ENCODE assay signal across 8 mouse cellular contexts in genomic region chr6:94284089-94284825, GRCm38 (mm10). TPM values are rescaled to one million over a fixed set of nuclear protein-coding genes. Genes with fewer than 3 reads are reported as not detected.
DNase-seq lines count a peak whose midpoint lies in the region; ATAC-seq and TF ChIP-seq lines count a peak whose summit lies in the region.

No protein-coding gene starts in this region.

- ATAC-seq in kidney, embryonic 15.5 days (replicated peaks; ENCODE audit: low FRiP score), result peak; percentile 63

- intact Hi-C loops in gastrocnemius, postnatal 14 days (cut with DNase I; ENCODE audit: low total_unique reads), result loop anchor here (10.0 kb wide), 1 partner anchor 199 kb away; no protein-coding TSS in a partner anchor

- peak overlapping the region; percentile 99 for H3K27ac ChIP-seq in kidney, embryonic 15.5 days
- peak overlapping the region; percentile 49; the same call in 1 of the 2 replicates for H3K27ac ChIP-seq in testis, adult 2 months (ENCODE audit: control insufficient read depth, insufficient read depth, low read depth, low read length)

- H3K4me3 ChIP-seq in kidney, embryonic 15.5 days (replicated peaks), result peak overlapping the region; percentile 86
- peak overlapping the region; percentile 95 for H3K4me3 ChIP-seq in testis, adult 2 months (ENCODE audit: control insufficient read depth, low read depth, low read length)

- WGBS in kidney, embryonic 15.5 days, result under 1% methylated on average over 44 of the region's 44 CpGs

- H3K4me1 ChIP-seq in kidney, embryonic 15.5 days, result peaks cover 25% of the 10 kb centered on the region
- H3K4me1 ChIP-seq in testis, adult 2 months (ENCODE audit: control insufficient read depth, insufficient read depth, low read length), result peaks cover 14% of the 10 kb centered on the region

- H3K9me3 ChIP-seq in kidney, embryonic 15.5 days (replicated peaks), result peaks cover 10% of the 10 kb centered on the region; the same call in 1 of the 2 replicates

- DNase-seq in thymus, postnatal 14 days, result peak; percentile 13
- DNase-seq in thymus, postnatal 25 days, result no peak
- peak; percentile 34 for DNase-seq in cerebellum, adult 8-10 months
- DNase-seq in gastrocnemius, postnatal 14 days, result peak; percentile 15
- peak; percentile 19 for DNase-seq in lung, postnatal 36 days
- no peak for DNase-seq in left cerebral cortex, adult 8-10 months (ENCODE audit: low spot score in 2 of 2)

- H3K36me3 ChIP-seq in kidney, embryonic 15.5 days, result no peaks in the 10 kb centered on the region
- no peaks in the 10 kb centered on the region for H3K36me3 ChIP-seq in testis, adult 2 months (ENCODE audit: control insufficient read depth, insufficient read depth, low read length)

- no peaks in the 10 kb centered on the region for H3K27me3 ChIP-seq in kidney, embryonic 15.5 days
- H3K27me3 ChIP-seq in testis, adult 2 months (ENCODE audit: control insufficient read depth, insufficient read depth, low read length), result no peaks in the 10 kb centered on the region

- peak overlapping the region; percentile 95 for H3K4me2 ChIP-seq in kidney, embryonic 15.5 days

- H3K9ac ChIP-seq in kidney, embryonic 15.5 days, result peak overlapping the region; percentile 58

- TF ChIP-seq POLR2A in testis, adult 2 months (IDR thresholded peaks at IDR 0.05; ENCODE audit: control insufficient read depth, low read depth, low read length), result no peak; the same call in 1 of the 2 replicates

- no peak for TF ChIP-seq CTCF in testis, adult 2 months (IDR thresholded peaks at IDR 0.05; ENCODE audit: control insufficient read depth, insufficient read depth, insufficient replicate concordance, low read depth, low read length)

RNA-seq across cellular contexts. Expression of gene Magi1, which starts 0.5 kb away (rescaled TPM):
- 1 to 10 TPM; 6.4 to 6.7 TPM for total RNA-seq in gastrocnemius, postnatal 14 days (2021)
- polyA plus RNA-seq in kidney, embryonic 15.5 days (2015; fragmentation: Nextera tagmentation; extraction: Ambion mirVana), result 9.8 and 10.2 TPM in 2 replicates
- polyA plus RNA-seq in testis, adult 2 months (2012; rRNA removed), result 9.2 and 11.1 TPM in 2 replicates
- 10 to 100 TPM; 69.1 to 81.7 (median 71.1) TPM for total RNA-seq in left cerebral cortex, adult 8-10 months (2022)

Comparison
In these comparisons a context has a peak if more than half of its experiments do, and no peak if none do; other contexts are left out.
1. DNase-seq: peak in thymus, postnatal 14 days (single experiment), cerebellum, adult 8-10 months (single experiment), gastrocnemius, postnatal 14 days (single experiment) and lung, postnatal 36 days (single experiment); none in thymus, postnatal 25 days (single experiment) and left cerebral cortex, adult 8-10 months (0 of 2).
2. RNA of gene Magi1, which starts 0.5 kb away (total RNA-seq): 69.1 to 81.7 TPM in left cerebral cortex, adult 8-10 months; 6.4 to 6.7 TPM in gastrocnemius, postnatal 14 days; every median in the first group is over 4 times any median in the second.